Mouse (Mus musculus): ENCODE results near the gene Zfp787.

GRCm38 (mm10) chr7:6162172-6162571, 6.4 kb upstream of the Zfp787 start:
- TF ChIP-seq CTCF (IDR thresholded peaks at IDR 0.05; ENCODE audit: control insufficient read depth, insufficient read depth, insufficient read length) (no peak), MYOG (IDR thresholded peaks at IDR 0.05; ENCODE audit: control insufficient read depth, extremely low read depth, insufficient read length) (no peak), USF1 (IDR thresholded peaks at IDR 0.05; ENCODE audit: low read depth) (no peak), MYOD1 (IDR thresholded peaks at IDR 0.05; ENCODE audit: control insufficient read depth, insufficient read length, low read depth) (no peak)

All from C2C12 (cell line).